Mouse (Mus musculus) kidney, postnatal 4 days (tissue): ENCODE measurements around the gene Krt8.
"Not testable (repeated sequence)": the region's sequence is repeated elsewhere in the genome, so short reads cannot be mapped to it uniquely, and the experiment has no call there.

Experiments
- DNase-seq, 2 experiments: peaks; one replicate each; pipeline ENCODE4 v3.0.0; 2021; ENCODE audit warnings: mixed read lengths in 2 of 2

Gene Krt8

GRCm38 (mm10) chr15:102007097-102008069 lies 3.1 kb upstream of the Krt8 start:
- DNase-seq = no peak

- DNase-seq = peak in 1 of 2 experiments; percentile 25
Measured at GRCm38 (mm10) chr15:102006317-102006716, 2.0 kb upstream of the Krt8 start.

DNA sequence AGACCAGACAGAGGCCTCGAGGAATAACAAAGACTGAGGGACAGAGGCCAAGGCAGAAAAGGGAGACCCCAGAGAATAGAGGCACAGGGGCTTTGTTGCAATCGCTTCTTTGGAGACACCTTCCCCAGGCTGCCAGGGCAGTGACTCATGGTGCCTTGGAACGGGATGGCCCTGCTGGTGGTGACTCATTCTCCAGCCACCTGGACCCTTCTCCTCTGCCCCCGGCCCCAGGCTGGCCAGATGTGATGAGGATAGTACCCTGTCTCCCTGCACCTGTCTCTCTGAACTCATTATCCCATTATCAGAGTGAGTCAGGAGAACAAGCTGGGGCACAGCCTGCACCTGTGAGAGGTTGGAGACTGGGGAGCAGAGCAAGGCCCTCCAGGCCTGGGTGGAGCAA lies 1.0 kb upstream of the Krt8 start:
- DNase-seq = no peak

DNA sequence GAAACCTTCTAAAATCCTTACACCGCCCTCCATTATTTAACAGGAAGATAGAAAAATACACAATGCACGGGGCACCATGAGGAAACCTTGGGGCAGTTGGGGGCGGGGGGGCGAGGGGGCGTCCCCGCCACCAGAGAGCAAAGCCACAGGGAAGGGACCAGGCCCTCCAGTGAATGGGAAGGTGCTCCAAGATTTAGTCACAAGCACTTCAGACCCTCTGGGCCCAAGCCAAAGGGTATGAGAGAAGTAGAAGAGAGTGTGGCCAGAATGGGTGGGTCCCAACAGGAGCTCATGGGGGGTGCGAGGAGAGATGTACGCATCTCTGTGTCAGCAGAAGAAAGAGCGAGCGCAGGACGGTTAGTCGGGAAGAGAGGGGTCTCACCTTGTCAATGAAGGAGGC lies 766 bp downstream of the Krt8 start:
- DNase-seq = no peak

DNA sequence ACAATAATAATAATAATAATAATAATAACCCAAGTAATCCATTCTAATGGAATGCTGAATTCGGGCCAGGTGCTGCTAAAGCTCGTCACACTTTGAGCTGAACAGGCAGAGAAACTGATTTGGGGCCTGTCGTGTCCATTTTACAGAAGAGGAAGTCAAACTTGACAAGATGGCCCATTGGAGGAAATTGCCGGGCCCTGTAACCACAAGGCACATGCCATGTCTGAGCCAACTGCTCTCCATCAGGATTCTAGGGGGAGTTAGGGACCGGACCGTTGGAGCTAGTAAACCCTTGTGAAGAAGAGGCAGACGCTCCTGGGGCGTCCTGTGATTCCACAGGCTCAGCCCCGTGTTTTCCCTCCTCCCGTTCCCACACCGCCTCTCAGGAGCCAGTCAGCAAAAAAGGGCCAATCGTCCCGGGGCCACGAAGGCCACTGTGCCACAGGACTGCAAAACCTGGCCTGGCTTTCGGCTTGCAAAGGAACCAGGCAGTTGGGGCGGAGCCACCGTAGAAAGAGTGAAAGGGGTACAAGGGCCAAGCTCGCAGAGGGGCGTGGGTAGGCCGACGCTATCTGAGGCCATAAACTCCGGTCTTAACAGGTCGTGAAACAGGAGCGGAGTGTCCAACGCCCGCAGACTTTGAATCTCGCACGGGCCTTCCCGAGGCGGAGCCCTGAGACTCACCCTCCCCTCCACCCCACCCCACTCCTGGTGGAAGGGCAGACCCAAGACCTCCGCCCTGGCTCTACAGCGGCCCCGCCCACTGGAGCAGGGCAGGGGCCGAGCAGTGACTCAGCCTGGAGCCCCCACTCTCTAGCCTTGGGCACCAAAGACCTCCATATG lies 1.4 kb downstream of the Krt8 start:
- DNase-seq = peak; percentile 74 to 88

DNA sequence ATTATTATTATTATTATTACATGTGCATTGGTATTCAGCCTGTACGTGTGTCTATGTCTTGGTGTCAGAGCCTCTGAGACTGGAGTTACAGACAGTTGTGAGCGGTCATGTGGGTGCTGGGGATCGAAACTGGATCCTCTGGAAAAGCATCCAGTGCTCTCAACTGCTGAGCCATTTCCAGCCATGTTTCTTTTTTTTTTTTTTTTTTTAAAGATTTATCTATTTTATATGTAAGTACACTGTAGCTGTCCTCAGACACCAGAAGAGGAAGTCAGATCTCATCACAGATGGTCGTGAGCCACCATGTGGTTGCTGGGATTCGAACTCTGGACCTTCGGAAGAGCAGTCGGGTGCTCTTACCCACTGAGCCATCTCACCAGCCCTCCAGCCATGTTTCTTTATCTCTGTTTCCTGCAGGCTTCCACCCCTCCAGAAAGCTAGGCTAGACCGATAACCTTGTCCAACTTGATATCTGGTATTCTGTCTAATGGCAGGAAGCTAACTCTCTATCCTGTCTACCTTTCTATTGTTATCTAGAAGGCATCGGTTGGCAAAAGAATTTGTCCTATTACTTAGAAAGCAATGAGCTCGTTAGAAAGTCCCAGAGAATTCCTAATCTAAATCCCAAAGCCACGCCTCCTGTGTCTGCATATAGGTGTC lies 4.5 kb downstream of the Krt8 start:
- no peak for DNase-seq

- DNase-seq = no peak
Measured at GRCm38 (mm10) chr15:101999156-101999555, 5.1 kb downstream of the Krt8 start.

- not testable (repeated sequence) for DNase-seq
Measured at GRCm38 (mm10) chr15:101996450-101997078, 7.7 kb downstream of the Krt8 start.

GRCm38 (mm10) chr15:101995484-101996236 lies 8.6 kb downstream of the Krt8 start:
- no peak for DNase-seq

DNA sequence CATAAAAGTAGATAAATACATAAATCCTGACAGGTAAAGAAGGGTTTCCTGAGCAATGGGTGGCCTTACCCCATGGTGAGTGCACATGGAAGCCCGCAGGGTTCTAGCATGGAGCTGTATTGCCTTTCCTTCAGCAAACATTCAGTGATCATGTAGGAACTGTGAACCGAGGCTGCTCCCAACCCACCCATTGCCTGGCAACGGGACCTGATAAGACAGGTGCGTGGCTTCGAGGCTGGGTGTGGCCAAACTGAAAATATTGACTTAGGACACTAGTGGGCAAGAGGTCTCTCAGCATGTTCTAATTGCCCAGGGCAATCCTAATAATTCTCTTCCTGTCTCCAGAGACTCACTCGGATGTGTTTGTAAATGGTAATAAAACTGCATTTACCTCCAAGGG lies 9.9 kb downstream of the Krt8 start:
- no peak for DNase-seq

DNA sequence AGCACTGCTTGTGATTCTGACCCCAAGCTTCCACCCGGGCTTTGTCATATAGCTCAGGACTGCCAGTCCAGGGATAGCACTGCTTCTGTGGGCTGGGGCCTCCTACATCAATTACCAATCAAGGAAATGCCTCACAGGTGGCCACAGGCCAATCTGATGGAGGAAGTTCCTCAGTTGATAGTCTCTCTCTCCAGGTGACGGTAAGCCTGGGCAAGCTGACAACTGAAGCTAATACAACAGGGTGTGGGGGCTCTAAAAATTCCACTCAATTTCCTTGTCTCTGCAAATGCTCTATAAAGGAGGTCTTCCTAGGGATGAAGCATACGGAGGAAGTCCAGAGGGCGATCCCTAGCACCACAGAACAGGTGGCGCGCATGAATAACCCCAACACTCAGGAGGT lies 13.3 kb downstream of the Krt8 start:
- DNase-seq = no peak

DNA sequence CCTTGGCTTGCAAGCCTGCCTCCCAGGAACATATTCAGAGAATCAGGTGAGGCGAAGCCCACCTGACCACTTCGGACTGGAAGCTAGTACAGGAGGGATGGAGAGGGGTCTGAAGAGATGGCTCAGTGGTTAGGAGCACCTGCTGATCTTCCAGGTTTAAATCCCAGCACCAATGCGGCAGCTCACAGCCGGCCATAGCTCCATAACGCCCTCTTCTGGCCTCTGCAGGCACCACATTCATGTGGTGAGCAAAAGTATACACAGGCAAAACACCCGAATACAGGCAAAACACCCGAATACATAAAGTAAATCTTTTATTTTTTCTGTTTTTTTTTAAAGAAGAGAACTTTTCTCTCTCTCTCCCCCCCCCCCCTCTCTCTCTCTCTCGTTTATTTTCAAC lies 15.6 kb downstream of the Krt8 start:
- DNase-seq = no peak

- peak; percentile 90 to 91 for DNase-seq
Measured at GRCm38 (mm10) chr15:101988119-101988518, 16.2 kb downstream of the Krt8 start.

DNA sequence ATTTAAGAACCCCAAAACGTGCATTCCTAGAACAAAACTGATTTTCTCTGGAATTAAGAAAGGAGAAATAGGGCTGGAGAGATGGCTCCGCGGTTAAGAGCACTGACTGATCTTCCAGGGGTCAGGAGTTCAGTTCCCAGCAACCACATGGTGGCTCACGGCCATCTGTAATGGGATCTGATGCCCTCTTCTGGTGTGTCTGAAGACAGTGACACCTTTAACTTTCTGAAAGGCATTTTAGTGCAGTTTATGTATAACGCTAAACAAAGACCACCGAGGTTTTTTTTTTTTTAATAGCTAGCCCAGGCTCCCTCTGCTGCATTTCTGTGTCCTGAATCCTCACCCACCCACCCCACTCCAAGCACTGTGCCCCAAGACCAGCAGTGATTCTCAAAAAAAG lies 19.5 kb downstream of the Krt8 start:
- DNase-seq = no peak

- DNase-seq = peak; percentile 92 to 94
Measured at GRCm38 (mm10) chr15:101983949-101984601, 20.2 kb downstream of the Krt8 start.

DNA sequence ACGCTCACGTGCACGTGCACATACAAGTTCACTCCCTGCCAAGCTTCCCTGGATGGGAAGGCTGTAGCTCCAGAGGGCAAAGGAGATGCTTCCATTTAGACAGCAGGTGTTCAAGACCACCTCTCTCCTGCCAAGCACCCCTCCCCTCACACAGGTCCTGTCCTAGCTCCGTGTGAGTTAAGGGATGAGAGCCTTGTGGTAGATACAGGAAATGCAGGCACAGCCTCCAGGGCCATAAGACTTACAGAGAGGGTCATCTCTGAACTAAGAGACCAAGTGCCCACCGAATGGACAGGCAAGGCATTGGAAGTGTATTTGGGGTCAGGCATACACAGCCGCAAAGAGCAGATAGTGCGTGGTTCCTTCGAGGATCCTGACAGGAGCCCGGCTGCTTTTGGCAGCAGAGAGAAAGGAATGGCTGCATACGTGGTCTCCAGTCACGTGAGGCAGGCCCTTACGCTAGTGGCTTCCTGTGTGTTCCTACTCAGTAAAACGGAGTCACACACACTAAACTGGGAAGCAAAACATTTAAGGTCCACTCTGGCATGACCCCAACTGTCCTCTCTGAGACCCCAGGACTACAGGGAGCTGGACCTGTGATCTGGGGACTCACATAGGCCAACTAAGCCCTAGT lies 20.9 kb downstream of the Krt8 start:
- no peak for DNase-seq

- peak; percentile 55 to 78 for DNase-seq
Measured at GRCm38 (mm10) chr15:101980849-101981248, 23.4 kb downstream of the Krt8 start.

- peak; percentile 91 to 95 for DNase-seq
Measured at GRCm38 (mm10) chr15:101977043-101977726, 27.1 kb downstream of the Krt8 start.

GRCm38 (mm10) chr15:101976641-101977040 lies 27.6 kb downstream of the Krt8 start:
- DNase-seq = peak in 1 of 2 experiments; percentile 16

GRCm38 (mm10) chr15:101976023-101976422 lies 28.3 kb downstream of the Krt8 start:
- peak; percentile 52 to 66 for DNase-seq
